Mouse (Mus musculus) forebrain, embryonic 16.5 days (tissue): ENCODE results near the gene Dnaja3. TPM values are rescaled to one million over a fixed set of nuclear protein-coding genes. Genes with fewer than 3 reads are reported as not detected.

Source experiments
- ATAC-seq: fragments of 200-750 bp; cut with Nextera tagmentation; 2 replicates; pipeline ENCODE4 v1.8.0; 2017; ENCODE audit warnings: mild to moderate bottlenecking, moderate library complexity
- H3K27ac ChIP-seq: fragments of 300-500 bp; sonication (generic); 2 replicates; pipeline ENCODE4 v1.5.1; 2014; ENCODE audit warnings: low read length, control low read depth
- H3K27me3 ChIP-seq: fragments of 300-500 bp; sonication (generic); replicated peaks from 2 replicates; pipeline ENCODE4 v1.6.1; 2014; ENCODE audit warnings: low read length; ENCODE audit not compliant: control insufficient read depth, insufficient read depth
- H3K36me3 ChIP-seq: fragments of 300-500 bp; sonication (generic); 2 replicates; pipeline ENCODE4 v1.6.1; 2014; ENCODE audit not compliant: control insufficient read depth, insufficient read depth
- H3K4me1 ChIP-seq: fragments of 300-500 bp; sonication (generic); replicated peaks from 2 replicates; pipeline ENCODE4 v1.6.1; 2014; ENCODE audit warnings: low read length; ENCODE audit not compliant: control insufficient read depth, insufficient read depth
- H3K4me2 ChIP-seq: fragments of 300-500 bp; sonication (generic); 2 replicates; pipeline ENCODE4 v1.6.1; 2014; ENCODE audit warnings: mild to moderate bottlenecking, low read length, control low read depth
- H3K4me3 ChIP-seq: fragments of 300-500 bp; sonication (generic); replicated peaks from 2 replicates; pipeline ENCODE4 v1.5.1; 2014; ENCODE audit warnings: mild to moderate bottlenecking, low read length, control low read depth
- H3K9ac ChIP-seq: fragments of 300-500 bp; sonication (generic); replicated peaks from 2 replicates; pipeline ENCODE4 v1.6.1; 2014; ENCODE audit warnings: low read depth, low read length, control low read depth
- H3K9me3 ChIP-seq: fragments of 300-500 bp; sonication (generic); 2 replicates; pipeline ENCODE4 v1.6.1; 2016; ENCODE audit warnings: low read length; ENCODE audit not compliant: control insufficient read depth
- WGBS: fragments of 180-500 bp; shearing (Covaris S2); extraction: QIAGEN DNeasy Blood & Tissue Kit; methylation state at CpG from one replicate; pipeline ENCODE4 v1.1.7; 2014; 5-methylcytosine and 5-hydroxymethylcytosine counted together
- polyA plus RNA-seq: library from polyadenylated mRNA; unstranded; fragments of >200 nt; fragmentation: Nextera tagmentation; extraction: Ambion mirVana; gene quantifications from 2 replicates; pipeline ENCODE4 v1.2.1, GENCODE M21; 2015

Gene Dnaja3
- polyA plus RNA-seq, 1 experiment from 2014 or later = 61.9 TPM

DNA sequence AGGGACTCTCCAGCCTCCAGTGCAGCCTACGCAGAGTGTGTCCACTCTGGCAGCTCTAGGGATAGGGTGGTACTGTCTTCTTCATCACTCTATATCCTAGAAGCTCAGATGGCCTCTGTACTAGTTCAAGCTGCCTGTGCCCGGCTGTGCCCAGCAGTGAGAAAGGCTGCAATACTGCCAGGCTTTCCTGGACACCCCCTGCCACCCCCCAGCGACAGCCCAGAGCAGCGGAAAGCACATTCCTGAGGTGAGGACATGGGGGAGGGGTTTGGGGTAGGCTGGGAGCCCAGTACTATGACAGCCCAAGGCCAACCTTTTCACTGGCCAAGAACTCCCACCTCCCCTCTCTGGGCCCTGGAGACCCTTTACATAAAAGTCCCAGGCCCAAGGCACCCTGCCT lies 4.0 kb upstream of the Dnaja3 start:
- Histone ChIP-seq H3K4me3 (no peak overlapping the region), H3K4me1 (peaks cover 7% of the 10 kb centered on the region), H3K4me2 (no peak overlapping the region), H3K36me3 (0 out of 2 replicates have a peak, but pooled peaks cover 2% of the 10 kb centered on the region), H3K27me3 (no peaks in the 10 kb centered on the region), H3K9me3 (no peaks in the 10 kb centered on the region), H3K9ac (no peak overlapping the region), H3K27ac (no peak overlapping the region)
- WGBS = 73% methylated on average over 4 of the region's 4 CpGs
- no peak for ATAC-seq

DNA sequence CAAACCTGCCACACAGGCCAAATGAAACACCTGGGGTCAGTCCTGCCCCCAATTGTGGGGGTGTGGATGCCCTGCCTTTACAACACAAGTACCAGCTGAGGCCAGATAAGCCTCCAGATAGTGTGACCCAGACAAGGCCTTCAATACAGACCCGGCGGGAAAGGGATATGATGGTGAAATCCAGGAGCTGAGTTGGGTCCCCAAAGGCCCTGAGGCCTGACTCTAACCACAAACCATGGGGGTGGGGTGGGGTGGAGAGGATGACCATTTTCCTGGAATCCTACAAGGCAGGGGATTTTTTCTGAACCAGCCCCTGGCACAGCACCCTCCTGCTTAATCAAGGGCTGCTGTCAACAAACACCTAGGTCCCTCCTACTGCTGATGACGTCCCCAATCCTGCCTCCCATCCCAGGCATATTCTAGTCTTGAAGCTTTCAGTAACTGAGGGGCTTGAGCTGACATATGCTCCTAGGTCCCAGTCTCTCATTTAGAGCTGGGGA lies 848 bp upstream of the Dnaja3 start:
- H3K36me3 ChIP-seq = 0 out of 2 replicates have a peak, but pooled peaks cover 2% of the 10 kb centered on the region

GRCm38 (mm10) chr16:4640267-4641005 lies 647 bp downstream of the Dnaja3 start:
- ATAC-seq = 0 out of 2 replicates have a peak, but pooled peaks have one; percentile 1
- H3K9me3 ChIP-seq = no peaks in the 10 kb centered on the region
- no peaks in the 10 kb centered on the region for H3K27me3 ChIP-seq
- peaks cover 36% of the 10 kb centered on the region for H3K4me1 ChIP-seq
- peak overlapping the region; percentile 47 for H3K4me3 ChIP-seq
- 0 out of 2 replicates have a peak, but pooled peaks cover 2% of the 10 kb centered on the region for H3K36me3 ChIP-seq
- peak overlapping the region; percentile 64 for H3K4me2 ChIP-seq
- H3K9ac ChIP-seq = peak overlapping the region; percentile 46
- no peak overlapping the region for H3K27ac ChIP-seq
- WGBS = 10% methylated on average over 17 of the region's 17 CpGs

More for the DNA sequence above, 848 bp upstream of the Dnaja3 start:
- Histone ChIP-seq H3K4me3 (no peak overlapping the region), H3K27me3 (no peaks in the 10 kb centered on the region), H3K27ac (no peak overlapping the region), H3K4me2 (no peak overlapping the region), H3K9me3 (no peaks in the 10 kb centered on the region), H3K4me1 (peaks cover 29% of the 10 kb centered on the region), H3K9ac (no peak overlapping the region)
- WGBS = 91% methylated on average over 3 of the region's 3 CpGs
- ATAC-seq = no peak

DNA sequence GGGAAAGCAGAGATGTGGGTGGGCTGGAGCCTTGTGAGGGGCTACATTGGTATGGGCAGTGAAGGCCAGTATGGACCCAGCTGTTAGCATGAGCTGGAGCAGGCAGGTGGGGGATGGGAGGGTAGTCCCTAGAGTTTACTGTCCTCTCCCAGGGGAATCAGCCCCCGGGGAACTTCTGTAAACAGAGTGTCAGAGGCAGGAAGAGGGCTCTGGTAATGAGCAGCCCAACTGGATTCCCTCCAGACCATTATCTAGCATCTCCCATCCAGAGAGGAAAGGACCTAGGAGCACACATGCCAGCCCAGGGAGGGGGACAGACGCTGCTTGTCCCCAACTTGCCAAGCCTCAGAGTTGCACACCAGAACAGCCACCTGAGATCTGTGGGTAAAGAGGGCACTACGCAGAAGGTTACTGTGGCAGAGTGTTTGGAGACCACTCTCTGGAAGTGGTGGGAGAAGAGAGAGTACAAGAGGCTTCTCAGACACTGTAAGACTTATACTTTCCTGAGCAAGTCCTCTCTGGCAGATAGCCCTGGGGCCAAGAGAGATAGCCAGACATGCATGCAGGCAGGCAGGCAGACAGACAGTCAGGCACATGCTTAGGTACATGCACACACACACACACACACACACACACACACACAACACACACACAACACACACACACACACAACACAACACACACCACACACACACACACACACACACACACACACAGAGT lies 1.5 kb downstream of the Dnaja3 start:
- Histone ChIP-seq H3K27me3 (no peaks in the 10 kb centered on the region), H3K4me2 (0 out of 2 replicates have a peak overlapping the region, but pooled peaks have one; percentile 20), H3K4me3 (no peak overlapping the region), H3K9ac (no peak overlapping the region), H3K36me3 (0 out of 2 replicates have a peak, but pooled peaks cover 2% of the 10 kb centered on the region), H3K27ac (no peak overlapping the region), H3K9me3 (no peaks in the 10 kb centered on the region), H3K4me1 (peaks cover 36% of the 10 kb centered on the region)
- WGBS = 55% methylated on average over 3 of the region's 3 CpGs
- no peak for ATAC-seq

GRCm38 (mm10) chr16:4642190-4642589 lies 2.4 kb downstream of the Dnaja3 start:
- Histone ChIP-seq H3K9ac (no peak overlapping the region), H3K4me1 (peaks cover 36% of the 10 kb centered on the region)
- no peak for ATAC-seq

DNA sequence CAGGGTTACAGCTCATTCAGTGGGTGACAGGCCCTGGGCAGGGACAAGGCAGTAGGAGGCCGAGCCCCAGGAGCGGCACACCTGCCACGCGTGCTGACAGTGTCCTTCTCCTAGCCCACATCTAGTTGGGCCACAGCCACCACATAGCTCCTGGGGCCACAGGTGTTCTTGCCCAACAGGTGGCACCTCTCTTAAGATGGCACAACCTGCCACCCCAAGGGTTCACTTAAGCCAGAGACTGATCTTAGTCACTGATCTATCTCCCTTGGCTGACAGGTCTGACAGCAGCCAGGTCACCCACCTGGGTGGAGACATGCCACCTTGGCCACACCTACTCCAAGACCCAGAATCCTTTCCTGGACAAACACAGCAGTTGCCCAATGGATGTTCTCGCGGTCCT lies 3.1 kb downstream of the Dnaja3 start:
- Histone ChIP-seq H3K9me3 (no peaks in the 10 kb centered on the region), H3K4me2 (no peak overlapping the region), H3K27ac (no peak overlapping the region), H3K4me3 (no peak overlapping the region), H3K36me3 (0 out of 2 replicates have a peak, but pooled peaks cover 2% of the 10 kb centered on the region), H3K9ac (no peak overlapping the region), H3K4me1 (peaks cover 36% of the 10 kb centered on the region), H3K27me3 (no peaks in the 10 kb centered on the region)
- no peak for ATAC-seq
- WGBS = 72% methylated on average over 6 of the region's 6 CpGs

More at GRCm38 (mm10) chr16:4642190-4642589, 2.4 kb downstream of the Dnaja3 start:
- Histone ChIP-seq H3K9me3 (no peaks in the 10 kb centered on the region), H3K4me2 (no peak overlapping the region), H3K36me3 (0 out of 2 replicates have a peak, but pooled peaks cover 2% of the 10 kb centered on the region), H3K27ac (no peak overlapping the region), H3K4me3 (no peak overlapping the region), H3K27me3 (no peaks in the 10 kb centered on the region)
- 30% methylated on average over 13 of the region's 13 CpGs for WGBS

DNA sequence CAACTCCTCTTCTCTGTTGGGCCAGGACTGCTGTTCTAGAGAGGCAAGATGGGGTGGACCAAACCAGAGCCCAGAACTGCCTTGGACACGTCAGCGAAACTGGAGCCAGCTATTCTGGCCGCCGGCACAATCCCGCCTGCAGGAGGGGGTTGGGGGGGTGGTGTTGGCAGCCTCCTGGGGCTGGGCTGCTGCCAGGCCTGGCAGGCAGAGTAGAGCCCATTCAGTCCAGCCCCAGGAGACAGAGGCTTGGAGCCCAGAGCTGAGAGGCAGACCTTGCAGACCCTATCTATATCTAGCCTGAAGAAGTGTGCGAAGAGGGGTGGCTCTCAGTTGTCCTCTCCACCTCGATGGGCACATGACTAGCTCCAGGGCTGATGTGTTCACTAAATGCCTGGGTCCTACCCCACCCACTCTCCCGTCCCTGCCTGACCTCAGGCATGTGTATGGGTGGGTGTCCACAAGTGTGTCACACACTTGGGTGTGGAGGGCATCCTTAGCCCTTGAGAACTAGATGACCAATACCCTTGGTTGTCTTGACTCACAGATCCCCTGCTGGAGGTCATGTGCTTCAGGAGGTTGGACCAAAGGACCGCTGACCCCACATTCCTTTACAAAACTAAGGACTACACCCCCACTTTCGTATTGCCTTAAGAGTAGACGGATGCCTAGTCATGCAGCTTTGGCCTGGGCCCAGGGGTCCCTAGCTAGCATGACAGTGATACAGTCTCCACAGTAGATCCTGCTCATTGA lies 4.1 kb downstream of the Dnaja3 start:
- Histone ChIP-seq H3K9me3 (no peaks in the 10 kb centered on the region), H3K27ac (no peak overlapping the region), H3K4me1 (peaks cover 36% of the 10 kb centered on the region), H3K4me3 (no peak overlapping the region), H3K9ac (no peak overlapping the region), H3K4me2 (no peak overlapping the region), H3K36me3 (no peaks in the 10 kb centered on the region), H3K27me3 (no peaks in the 10 kb centered on the region)
- WGBS = 49% methylated on average over 11 of the region's 11 CpGs
- ATAC-seq = peak; percentile 79

- Histone ChIP-seq H3K4me1 (peaks cover 29% of the 10 kb centered on the region), H3K4me3 (no peak overlapping the region), H3K9ac (no peak overlapping the region), H3K36me3 (no peaks in the 10 kb centered on the region), H3K9me3 (no peaks in the 10 kb centered on the region), H3K4me2 (no peak overlapping the region), H3K27me3 (no peaks in the 10 kb centered on the region), H3K27ac (no peak overlapping the region)
- ATAC-seq = no peak
- 76% methylated on average over 4 of the region's 4 CpGs for WGBS
Observed at GRCm38 (mm10) chr16:4645867-4646266, 6.1 kb downstream of the Dnaja3 start.

DNA sequence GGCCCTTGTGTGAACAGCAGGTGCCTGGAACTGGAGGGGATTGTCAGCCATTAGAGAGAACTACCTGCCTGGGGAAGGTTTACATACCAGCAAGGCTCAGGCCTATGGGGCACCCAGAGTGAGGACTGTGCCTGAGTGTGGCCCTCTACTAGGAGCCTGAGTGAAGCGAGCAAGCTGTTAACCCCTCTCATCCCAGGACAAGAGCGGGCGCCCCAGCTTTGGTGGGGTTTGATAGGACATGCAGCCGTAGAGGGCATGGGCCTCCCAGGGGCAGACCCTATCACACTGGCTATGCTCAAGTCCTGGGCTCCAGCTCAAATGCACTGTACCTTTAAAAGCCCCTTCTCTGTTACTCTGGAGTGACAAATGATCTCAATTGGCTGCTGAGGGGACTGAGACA lies 7.0 kb downstream of the Dnaja3 start:
- H3K4me2 ChIP-seq = no peak overlapping the region
- no peak overlapping the region for H3K27ac ChIP-seq
- H3K4me3 ChIP-seq = no peak overlapping the region
- H3K9me3 ChIP-seq = no peaks in the 10 kb centered on the region
- peaks cover 28% of the 10 kb centered on the region for H3K4me1 ChIP-seq
- H3K27me3 ChIP-seq = no peaks in the 10 kb centered on the region
- H3K36me3 ChIP-seq = no peaks in the 10 kb centered on the region; the same call in 1 of the 2 replicates
- WGBS = 73% methylated on average over 4 of the region's 4 CpGs
- ATAC-seq = no peak
- no peak overlapping the region for H3K9ac ChIP-seq
